Mouse (Mus musculus) brain, embryonic 14.5 days (tissue): ENCODE data around the gene Gm49388.

Experiments
- CTCF ChIP-seq: fragments of 200-500 bp; IDR thresholded peaks from 2 replicates; pipeline ENCODE4 v1.5.1; 2012; ENCODE audit warnings: inconsistent platforms, mild to moderate bottlenecking, moderate library complexity, borderline replicate concordance; ENCODE audit not compliant: insufficient read depth, insufficient read length; ENCODE audit errors: extremely low read depth
- POLR2A ChIP-seq: fragments of 200-500 bp; IDR thresholded peaks from 2 replicates; pipeline ENCODE4 v1.6.1; 2012; ENCODE audit warnings: mild to moderate bottlenecking, inconsistent platforms, borderline replicate concordance; ENCODE audit not compliant: poor library complexity, insufficient read depth, insufficient read length, severe bottlenecking; ENCODE audit errors: extremely low read depth

GRCm38 (mm10) chr7:127817053-127817452 is 31.6 kb downstream of the Gm49388 start:
- TF ChIP-seq CTCF (no peak), POLR2A (no peak)
